Mouse (Mus musculus) spleen, adult 12 weeks (tissue): Measurements from ENCODE around the gene Des.

Experiments used
- DNase-seq: peaks from one replicate; pipeline ENCODE4 v3.0.0; 2022; ENCODE audit warnings: low spot score

Des gene

GRCm38 (mm10) chr1:75347279-75347678 is 12.8 kb upstream of the Des start:
- no peak for DNase-seq

DNA sequence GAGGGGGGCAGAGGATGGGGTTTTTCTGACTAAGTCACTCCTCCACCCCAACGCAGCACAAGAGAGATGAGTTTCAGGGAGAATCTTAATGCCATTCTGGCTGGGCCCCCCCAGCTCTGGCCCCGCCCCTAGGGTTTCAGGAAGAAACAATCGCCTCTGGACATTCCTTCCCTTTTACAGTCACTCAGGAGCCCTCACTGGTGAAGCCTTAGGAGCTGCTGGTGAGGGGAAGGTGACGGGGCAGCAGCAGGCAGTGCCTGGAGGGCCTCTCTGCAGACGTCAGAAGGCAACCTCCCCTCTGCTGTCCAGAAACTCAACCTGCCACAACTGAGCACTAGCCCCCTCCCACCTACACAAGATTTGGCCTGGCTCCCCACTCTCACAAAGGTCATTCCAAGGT is 10.9 kb upstream of the Des start:
- no peak for DNase-seq

DNA sequence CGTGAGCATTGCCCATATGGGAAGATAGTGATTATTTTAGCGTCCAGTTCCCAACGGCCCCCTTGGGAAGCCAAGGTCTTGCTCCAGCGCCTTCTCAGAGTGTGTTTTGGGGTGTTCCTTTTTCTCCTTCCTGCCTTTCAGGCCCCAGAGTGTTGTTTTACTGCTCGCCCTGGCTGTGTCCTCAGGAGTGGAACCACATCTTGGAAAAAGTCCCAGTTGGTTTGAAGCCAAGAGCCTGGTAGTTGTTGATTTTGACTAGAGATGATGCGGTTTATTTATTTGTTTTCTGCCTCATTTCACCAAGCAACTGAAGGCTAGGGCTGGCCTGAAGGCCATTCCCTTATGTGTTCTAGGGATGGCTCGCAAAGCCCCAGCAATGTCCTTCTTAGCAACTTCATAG is 2.9 kb upstream of the Des start:
- DNase-seq: no peak

DNA sequence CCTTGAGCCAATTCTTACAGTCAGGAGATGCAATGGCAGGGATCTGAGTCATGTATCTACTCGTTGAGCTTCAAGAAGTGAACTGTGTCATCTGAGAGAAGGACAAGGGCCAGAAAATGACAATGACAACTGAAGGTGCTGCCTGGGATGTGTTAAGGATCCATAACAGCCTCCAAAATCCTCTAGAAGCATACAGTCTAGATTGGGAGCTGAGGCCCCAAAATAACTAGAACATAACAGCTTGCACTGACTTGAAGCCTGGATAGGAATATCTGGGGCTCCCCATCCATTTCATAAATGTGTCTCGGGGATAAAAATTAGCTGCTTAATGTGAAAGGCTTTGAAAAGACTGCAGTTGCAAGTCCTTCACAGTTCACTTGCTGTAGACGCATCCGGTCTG is 2.1 kb upstream of the Des start:
- DNase-seq: no peak

DNA sequence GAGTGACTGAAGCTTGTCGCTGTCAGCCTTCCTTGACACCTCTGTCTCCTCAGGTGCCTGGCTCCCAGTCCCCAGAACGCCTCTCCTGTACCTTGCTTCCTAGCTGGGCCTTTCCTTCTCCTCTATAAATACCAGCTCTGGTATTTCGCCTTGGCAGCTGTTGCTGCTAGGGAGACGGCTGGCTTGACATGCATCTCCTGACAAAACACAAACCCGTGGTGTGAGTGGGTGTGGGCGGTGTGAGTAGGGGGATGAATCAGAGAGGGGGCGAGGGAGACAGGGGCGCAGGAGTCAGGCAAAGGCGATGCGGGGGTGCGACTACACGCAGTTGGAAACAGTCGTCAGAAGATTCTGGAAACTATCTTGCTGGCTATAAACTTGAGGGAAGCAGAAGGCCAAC is 783 bp upstream of the Des start:
- DNase-seq: no peak

GRCm38 (mm10) chr1:75361123-75361522 is 994 bp downstream of the Des start:
- no peak for DNase-seq

DNA sequence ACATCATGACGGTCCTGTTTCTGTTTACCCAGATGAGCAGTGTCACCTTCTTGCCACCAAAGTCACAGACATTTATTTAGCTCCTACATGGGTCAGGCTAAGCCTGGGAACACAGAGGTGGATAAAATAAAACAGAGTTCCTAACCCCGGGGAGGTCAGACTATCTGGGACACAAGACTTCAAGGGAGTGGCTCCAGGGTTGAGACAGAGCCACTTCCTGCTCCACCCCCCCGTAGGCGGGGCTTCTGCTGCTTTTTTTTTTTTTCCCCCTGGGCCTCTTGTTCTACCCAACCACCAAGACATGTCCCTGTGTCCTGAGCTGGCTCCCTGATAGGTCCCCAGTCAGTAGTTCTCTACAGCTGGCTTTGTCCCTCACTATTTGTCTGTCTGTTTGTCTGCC is 1.6 kb downstream of the Des start:
- no peak for DNase-seq

DNA sequence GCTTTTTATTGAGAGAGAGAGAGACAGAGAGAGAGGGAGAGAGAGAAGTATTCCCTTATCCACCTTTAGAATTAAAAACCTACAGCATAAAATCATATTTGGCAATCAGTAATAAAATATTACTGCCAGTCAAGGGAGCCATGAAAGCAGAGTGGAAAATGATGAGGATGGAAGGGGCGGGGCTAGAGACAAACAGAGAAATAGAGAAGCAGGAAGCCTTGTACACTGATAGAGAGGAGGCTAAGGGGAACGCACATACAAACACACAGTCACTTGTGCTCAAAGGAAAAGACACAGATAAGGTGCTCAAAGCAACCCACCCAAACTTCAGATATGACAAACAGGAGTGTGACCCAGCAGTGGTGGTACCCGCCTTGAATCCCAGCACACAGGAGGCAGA is 3.7 kb downstream of the Des start:
- DNase-seq: no peak

DNA sequence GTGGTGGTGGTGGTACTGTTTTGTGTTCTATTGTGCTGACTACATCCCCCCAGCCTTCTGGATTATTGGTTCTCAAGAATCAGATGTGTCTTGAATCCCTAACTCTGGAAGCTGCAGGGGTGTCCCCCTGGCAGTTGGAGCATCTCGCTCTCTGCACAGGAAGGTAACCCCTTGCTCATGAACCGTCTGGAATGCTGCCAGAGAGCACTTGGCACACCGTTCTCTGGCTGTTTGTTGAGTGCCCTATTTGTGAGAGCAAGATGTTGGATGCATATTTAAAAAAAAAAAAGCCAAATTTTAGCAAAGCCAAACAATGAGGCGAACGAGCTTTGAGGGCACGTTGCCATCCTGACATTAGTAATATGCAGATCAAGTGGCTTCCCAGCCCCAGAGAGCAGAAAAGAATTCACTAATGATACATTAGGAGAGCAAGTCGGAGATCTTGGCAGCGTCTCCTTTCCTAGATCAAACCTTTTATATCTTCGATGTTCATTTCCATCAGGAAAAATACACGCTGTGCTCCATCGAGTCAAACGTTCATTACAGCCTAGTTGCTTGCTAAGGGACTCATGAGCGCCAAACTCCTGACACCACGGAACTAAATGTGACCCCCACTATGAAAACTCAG is 5.5 kb downstream of the Des start:
- DNase-seq: no peak

DNA sequence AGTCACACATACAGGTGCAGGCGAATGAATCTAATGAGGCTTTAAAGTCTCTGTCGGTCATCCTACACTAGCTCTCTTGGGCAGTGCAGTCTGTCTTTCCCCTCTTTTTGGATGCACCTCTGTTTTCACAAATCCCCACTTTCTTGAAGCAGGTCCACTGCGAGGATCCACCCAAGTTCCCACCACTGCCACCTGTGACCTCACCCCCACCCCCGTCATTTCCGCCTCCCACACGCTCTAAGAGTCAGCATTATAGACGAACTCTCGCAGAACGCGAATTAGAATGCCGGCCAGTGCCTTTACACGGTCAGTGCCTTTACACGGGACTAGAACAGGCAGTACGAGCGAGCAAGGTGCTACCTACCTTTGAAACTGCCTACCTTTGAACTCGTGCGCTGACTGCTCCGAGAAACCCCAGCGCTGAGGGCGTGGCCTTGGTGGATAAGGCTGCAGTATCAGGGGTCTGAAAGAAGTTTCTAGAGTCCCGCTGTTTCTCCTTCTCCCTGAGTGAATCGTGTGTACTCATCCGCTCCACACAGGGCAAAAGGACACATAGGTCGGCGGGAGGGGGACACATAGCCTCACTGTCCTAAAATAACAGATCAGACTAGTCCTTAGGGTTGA is 9.3 kb downstream of the Des start:
- no peak for DNase-seq

- DNase-seq: no peak
Measured at GRCm38 (mm10) chr1:75369984-75370660, 10.0 kb downstream of the Des start.

DNA sequence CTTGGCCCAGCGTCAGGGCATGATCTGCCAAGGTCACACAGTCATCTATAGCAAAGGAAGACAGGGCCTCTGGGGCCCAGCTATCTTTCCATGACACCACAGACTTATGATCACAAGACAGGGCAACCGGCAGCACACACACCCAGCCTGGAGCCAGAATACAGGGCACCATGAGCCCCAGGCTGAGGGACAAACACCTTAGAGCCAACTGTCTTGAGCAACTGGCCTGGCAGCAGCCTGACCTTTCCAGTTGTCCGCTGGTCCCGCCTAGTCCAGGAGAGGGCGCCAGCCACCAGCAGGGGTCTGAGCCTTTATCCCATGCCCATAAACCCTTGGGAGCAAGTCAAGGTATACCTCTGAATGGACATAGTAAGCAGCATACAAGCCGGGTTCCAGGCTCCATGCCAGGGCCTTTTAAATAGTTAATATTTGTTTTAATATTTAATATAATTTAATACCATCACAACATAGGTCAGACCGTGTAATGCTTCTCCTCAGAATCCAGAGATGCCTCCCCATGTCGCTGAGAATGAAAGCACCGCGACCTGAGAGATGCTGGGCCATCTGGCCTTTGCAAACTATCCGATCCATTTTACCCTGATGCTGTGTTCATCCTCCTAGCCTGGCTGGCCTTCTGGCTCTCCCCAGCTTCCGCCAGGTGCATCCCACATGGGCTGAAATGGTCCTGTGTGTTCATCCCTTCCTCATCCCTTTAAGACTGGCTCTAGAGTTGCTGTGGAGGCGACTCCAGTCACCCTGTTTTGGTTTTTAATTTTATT is 11.4 kb downstream of the Des start:
- no peak for DNase-seq

DNA sequence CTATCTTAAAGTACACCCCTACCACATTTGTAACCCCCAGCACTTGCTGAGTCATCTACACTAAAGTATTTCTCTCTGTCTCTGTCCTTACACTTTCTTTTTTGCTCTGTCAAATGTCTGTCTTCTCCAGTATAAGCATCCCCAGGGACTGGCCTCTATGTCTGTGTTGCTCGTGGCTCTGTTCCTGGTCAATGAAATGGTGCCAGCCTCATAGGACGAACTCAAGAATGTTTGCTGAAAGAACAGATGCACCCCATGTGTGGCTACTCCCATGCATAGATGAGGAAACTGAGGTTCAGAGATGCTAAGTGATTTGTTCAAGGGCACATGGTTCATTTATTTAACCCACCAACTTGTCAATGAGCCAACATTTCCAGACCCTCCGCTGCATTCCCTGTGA is 12.3 kb downstream of the Des start:
- no peak for DNase-seq

DNA sequence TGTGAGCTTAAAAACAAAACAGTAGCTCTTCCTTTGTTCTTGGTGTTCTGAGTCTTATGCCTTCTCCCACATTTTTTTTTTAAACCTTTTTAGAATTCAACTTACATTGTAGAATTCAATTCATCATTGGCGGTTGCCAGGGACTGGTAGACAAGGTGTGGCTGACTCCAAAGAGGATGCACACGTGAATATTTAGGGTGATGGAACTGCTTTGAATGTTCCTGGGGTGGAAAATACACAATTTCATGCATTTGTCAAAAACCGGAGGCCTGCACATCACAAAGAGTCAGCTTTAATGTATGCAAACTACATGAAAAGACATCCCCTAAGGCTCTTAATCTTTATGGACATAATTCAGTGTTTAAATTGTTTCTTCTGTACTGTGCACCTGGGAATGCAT is 13.1 kb downstream of the Des start:
- no peak for DNase-seq

DNA sequence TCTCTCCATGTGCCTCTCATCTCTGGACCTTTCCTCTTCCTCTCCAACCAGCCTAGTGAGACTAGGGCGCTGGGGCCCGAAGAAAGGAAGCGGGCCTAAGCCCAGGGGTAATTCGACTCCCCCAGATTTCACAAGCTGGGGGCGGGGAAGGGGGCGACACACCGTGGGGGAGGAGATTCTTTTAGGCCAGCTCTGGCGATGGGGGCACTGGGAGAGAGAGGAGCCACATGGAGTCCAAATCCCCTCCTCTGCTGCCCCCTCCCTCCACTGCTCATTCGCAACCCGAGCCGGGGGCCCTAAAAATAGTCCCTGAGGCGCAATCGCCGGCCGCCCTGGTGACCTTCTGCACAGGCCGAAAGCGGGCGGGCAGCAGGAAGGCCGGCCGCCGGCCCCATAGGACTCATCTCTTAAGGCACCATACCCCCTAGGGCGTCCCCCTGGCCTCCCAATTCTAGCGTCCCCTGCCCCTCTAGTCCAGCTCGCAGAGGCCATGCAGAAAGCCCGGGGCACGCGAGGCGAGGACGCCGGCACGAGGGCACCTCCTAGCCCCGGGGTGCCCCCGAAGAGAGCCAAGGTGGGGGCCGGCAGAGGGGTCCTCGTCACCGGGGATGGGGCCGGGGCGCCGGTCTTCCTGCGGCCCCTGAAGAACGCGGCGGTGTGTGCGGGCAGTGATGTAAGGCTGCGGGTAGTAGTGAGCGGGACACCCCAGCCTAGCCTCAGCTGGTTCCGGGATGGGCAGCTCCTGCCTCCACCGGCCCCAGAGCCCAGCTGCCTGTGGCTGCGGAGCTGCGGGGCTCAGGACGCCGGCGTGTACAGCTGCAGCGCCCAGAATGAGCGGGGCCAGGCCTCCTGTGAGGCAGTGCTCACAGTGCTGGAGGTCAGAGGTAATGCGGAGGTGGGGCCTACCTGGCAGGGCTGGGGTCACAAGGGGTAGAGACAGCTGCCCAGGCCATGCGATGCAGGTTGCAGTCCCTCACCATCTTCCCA is 15.1 kb downstream of the Des start, which contains the start of gene Speg:
Gene Speg, plus strand, starts transcription at position 348 of the 987 bp plus-strand sequence.
- DNase-seq: no peak

GRCm38 (mm10) chr1:75379196-75379595 is 19.1 kb downstream of the Des start:
- no peak for DNase-seq

- DNase-seq: no peak
Measured at GRCm38 (mm10) chr1:75379931-75380330, 19.8 kb downstream of the Des start.

DNA sequence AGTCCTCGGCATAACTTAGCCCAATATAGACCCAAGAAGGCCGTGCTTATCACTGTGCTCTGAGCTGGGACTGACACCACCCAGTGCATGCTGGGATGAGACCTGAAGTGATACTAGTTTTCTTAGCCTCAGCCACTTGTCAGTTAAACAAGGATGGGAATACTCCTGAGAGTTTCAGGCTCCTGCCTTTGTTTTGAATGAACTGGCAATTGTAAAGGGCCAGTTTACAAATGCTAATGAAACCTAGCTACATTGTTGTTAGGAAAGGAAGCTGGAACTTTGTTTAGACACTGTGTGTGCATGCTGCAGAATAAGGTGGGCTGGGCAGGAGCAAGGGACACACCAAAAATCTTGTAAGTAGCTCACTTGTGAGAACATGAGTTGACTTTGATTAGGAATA is 20.8 kb downstream of the Des start:
- DNase-seq: no peak

DNA sequence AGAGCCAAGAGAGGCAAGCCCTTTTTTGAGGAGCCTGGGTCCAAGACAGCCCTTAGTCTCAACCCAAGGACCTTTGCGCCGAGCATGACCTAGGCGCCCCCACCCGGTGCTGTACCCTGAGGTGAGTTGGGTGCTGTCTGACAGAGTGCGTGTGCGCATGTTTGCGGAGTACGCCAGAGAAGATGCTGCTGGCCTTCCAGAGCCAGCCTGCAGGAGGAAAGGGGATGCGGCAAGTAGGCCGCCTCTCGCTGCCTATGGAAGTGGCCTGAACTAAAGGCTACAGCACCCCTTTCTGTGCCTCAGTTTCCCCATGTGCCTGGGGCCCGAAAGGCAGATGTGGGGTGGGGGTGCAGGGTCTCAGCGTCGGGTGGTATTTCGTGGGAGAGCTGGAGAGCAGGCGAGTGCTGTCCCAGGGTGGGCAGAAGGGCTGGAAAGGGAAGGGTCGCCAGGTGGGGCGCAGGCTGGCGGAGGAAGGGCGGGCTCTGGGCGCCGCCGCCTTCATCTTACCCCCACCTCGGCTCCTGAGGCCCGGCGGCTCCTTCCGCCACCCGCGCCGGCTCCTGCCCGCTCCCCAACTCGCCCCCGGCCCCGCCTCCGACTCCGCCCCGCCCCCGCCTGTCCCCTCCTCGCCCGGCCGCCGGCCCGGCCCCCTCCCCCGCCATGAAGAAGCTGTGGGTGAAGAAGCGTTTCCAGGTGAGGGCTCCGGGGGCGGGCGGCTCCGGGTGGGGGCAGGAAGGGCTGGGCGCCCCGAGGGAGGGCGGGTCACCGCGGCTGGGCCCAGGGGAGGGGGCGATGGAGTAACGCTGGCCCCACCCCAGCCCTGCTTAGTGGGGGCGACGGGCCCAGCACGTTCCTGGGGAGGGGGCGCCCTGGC is 21.6 kb downstream of the Des start:
- DNase-seq: no peak

DNA sequence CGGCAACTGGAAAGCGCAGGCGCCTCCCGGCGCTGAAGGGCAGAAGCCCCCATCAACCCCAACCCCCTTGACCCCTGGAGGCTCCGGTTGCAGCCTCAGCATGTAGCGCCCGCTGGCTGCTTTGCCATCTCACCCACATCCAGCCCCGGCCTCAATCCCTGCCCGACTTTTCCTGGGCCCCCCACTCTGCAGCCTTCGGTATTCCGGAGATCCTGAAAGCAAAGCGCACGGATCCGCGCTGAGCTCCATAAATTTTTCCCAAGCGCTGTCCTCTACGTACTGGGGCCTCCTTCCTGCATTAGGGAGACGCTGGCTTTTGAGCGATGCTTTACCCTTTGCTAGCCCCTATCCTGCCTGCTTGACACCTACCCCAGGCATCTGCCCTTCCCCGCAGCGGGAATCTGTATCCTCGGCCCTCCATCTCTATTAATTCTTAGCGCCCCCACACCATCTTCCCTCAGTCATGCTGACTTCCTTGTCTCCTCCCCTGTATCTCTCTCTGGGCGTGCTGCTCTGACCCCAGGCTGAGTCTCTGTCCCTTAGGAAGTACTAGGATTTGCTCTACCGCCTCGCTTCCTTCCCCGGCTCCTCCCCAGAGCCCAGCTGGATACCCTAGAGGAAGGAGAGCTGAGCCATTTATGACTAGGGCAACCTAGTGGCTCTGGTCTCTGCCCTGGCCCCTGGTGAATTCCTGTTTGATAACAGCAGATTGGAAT is 22.4 kb downstream of the Des start:
- DNase-seq: no peak
